Mouse (Mus musculus): ENCODE data around the gene 2810004N23Rik. TPM values are rescaled to one million over a fixed set of nuclear protein-coding genes. Genes with fewer than 3 reads are reported as not detected.

2810004N23Rik gene
- polyA plus RNA-seq, 1 experiment, result 27.1 TPM

- Histone ChIP-seq H3ac (ENCODE audit: control insufficient read depth, insufficient read length) (no peak overlapping the region), H3K27me3 (ENCODE audit: control insufficient read depth, insufficient read depth, insufficient read length) (no peaks in the 10 kb centered on the region), H3K36me3 (ENCODE audit: control insufficient read depth, insufficient read depth) (peaks cover 28% of the 10 kb centered on the region), H3K4me2 (ENCODE audit: low read depth) (no peak overlapping the region), H3K4me3 (no peak overlapping the region), H3K79me2 (ENCODE audit: control insufficient read depth, insufficient read depth) (peaks cover 15% of the 10 kb centered on the region)
- no peak for TF ChIP-seq USF1 (IDR thresholded peaks at IDR 0.05; ENCODE audit: low read depth)
- TF ChIP-seq POLR2AphosphoS2 (IDR thresholded peaks at IDR 0.05; ENCODE audit: insufficient read length, low read depth), result peak; percentile 64
- TF ChIP-seq MYOD1 (IDR thresholded peaks at IDR 0.05; ENCODE audit: control insufficient read depth in 1 of 3, insufficient read length in 2 of 3, low read depth in 2 of 3), result peak in 2 of 3 experiments; percentile 51 to 75
- peak in 1 of 3 experiments; percentile 55 for TF ChIP-seq MYOG (IDR thresholded peaks at IDR 0.05; ENCODE audit: control insufficient read depth in 1 of 3, insufficient read depth in 1 of 3, insufficient read length in 2 of 3, low read depth in 2 of 3)
- TF ChIP-seq CEBPB (IDR thresholded peaks at IDR 0.05; ENCODE audit: insufficient read depth, poor library complexity, severe bottlenecking), result no peak
Measured at GRCm38 (mm10) chr8:124905482-124905881, 42.6 kb upstream of the 2810004N23Rik start.

GRCm38 (mm10) chr8:124903198-124903597, 40.3 kb upstream of the 2810004N23Rik start:
- TF ChIP-seq POLR2AphosphoS2 (IDR thresholded peaks at IDR 0.05; ENCODE audit: insufficient read length, low read depth) (peak; percentile 73), SRF (IDR thresholded peaks at IDR 0.05; ENCODE audit: control insufficient read depth, insufficient read length, low read depth) (no peak), POLR2A (IDR thresholded peaks at IDR 0.05; ENCODE audit: insufficient read length, low read depth) (peak; percentile 21)
- Histone ChIP-seq H3ac (ENCODE audit: control insufficient read depth, insufficient read length) (no peak overlapping the region), H3K27me3 (ENCODE audit: control insufficient read depth, insufficient read depth, insufficient read length) (no peaks in the 10 kb centered on the region), H3K4me3 (no peak overlapping the region), H3K4me2 (ENCODE audit: low read depth) (no peak overlapping the region), H3K79me2 (ENCODE audit: control insufficient read depth, insufficient read depth) (peaks cover 37% of the 10 kb centered on the region), H3K36me3 (ENCODE audit: control insufficient read depth, insufficient read depth) (peaks cover 32% of the 10 kb centered on the region)

GRCm38 (mm10) chr8:124898251-124898905, 35.5 kb upstream of the 2810004N23Rik start:
- TF ChIP-seq POLR2A (IDR thresholded peaks at IDR 0.05; ENCODE audit: insufficient read length, low read depth) (no peak), POLR2AphosphoS2 (IDR thresholded peaks at IDR 0.05; ENCODE audit: insufficient read length, low read depth) (peak; percentile 17)
- peak overlapping the region; percentile 88 for H3ac ChIP-seq (ENCODE audit: control insufficient read depth, insufficient read length)
- H3K27me3 ChIP-seq (ENCODE audit: control insufficient read depth, insufficient read depth, insufficient read length), result no peaks in the 10 kb centered on the region
- H3K36me3 ChIP-seq (ENCODE audit: control insufficient read depth, insufficient read depth), result peaks cover 29% of the 10 kb centered on the region
- peak overlapping the region; percentile 80 for H3K4me3 ChIP-seq
- peaks cover 45% of the 10 kb centered on the region for H3K79me2 ChIP-seq (ENCODE audit: control insufficient read depth, insufficient read depth)
- H3K4me2 ChIP-seq (ENCODE audit: low read depth), result peak overlapping the region; percentile 92

- Histone ChIP-seq H3K36me3 (ENCODE audit: control insufficient read depth, insufficient read depth) (peaks cover 22% of the 10 kb centered on the region), H3ac (ENCODE audit: control insufficient read depth, insufficient read length) (peak within 1 kb of the TSS; percentile 88), H3K79me2 (ENCODE audit: control insufficient read depth, insufficient read depth) (peaks cover 45% of the 10 kb centered on the region), H3K4me3 (peak within 1 kb of the TSS; percentile 80), H3K27me3 (ENCODE audit: control insufficient read depth, insufficient read depth, insufficient read length) (no peaks in the 10 kb centered on the region), H3K4me2 (ENCODE audit: low read depth) (peak within 1 kb of the TSS; percentile 92)
- TF ChIP-seq POLR2AphosphoS2 (IDR thresholded peaks at IDR 0.05; ENCODE audit: insufficient read length, low read depth) (peak; percentile 92), MYOD1 (IDR thresholded peaks at IDR 0.05; ENCODE audit: control insufficient read depth in 1 of 3, insufficient read length in 2 of 3, low read depth in 2 of 3) (peak in 1 of 3 experiments; percentile 32), POLR2A (IDR thresholded peaks at IDR 0.05; ENCODE audit: insufficient read length, low read depth) (peak; percentile 93), E2F4 (IDR thresholded peaks at IDR 0.05; ENCODE audit: insufficient read depth) (no peak), SRF (IDR thresholded peaks at IDR 0.05; ENCODE audit: control insufficient read depth, insufficient read length, low read depth) (peak; percentile 17), TCF12 (IDR thresholded peaks at IDR 0.05; ENCODE audit: insufficient read depth, poor library complexity, severe bottlenecking) (no peak)
Measured at GRCm38 (mm10) chr8:124897386-124898250, 34.7 kb upstream of the 2810004N23Rik start, which contains the start of the genes Exoc8 and Sprtn. TSS of gene Exoc8 (minus strand) at chr8:124897705. TSS of gene Sprtn (plus strand) at chr8:124897886.

- Histone ChIP-seq H3K36me3 (ENCODE audit: control insufficient read depth, insufficient read depth) (peaks cover 18% of the 10 kb centered on the region), H3K4me3 (peak overlapping the region; percentile 80), H3K4me2 (ENCODE audit: low read depth) (peak overlapping the region; percentile 88), H3K79me2 (ENCODE audit: control insufficient read depth, insufficient read depth) (peaks cover 45% of the 10 kb centered on the region), H3ac (ENCODE audit: control insufficient read depth, insufficient read length) (peak overlapping the region; percentile 88), H3K27me3 (ENCODE audit: control insufficient read depth, insufficient read depth, insufficient read length) (no peaks in the 10 kb centered on the region)
- TF ChIP-seq MYOD1 (IDR thresholded peaks at IDR 0.05; ENCODE audit: control insufficient read depth in 1 of 3, insufficient read length in 2 of 3, low read depth in 2 of 3) (peak in 1 of 3 experiments; percentile 58), E2F4 (IDR thresholded peaks at IDR 0.05; ENCODE audit: insufficient read depth) (no peak), TCF3 (IDR thresholded peaks at IDR 0.05; ENCODE audit: insufficient read length, low read depth) (no peak), POLR2A (IDR thresholded peaks at IDR 0.05; ENCODE audit: insufficient read length, low read depth) (peak; percentile 20), MYOG (IDR thresholded peaks at IDR 0.05; ENCODE audit: control insufficient read depth in 1 of 3, insufficient read depth in 1 of 3, insufficient read length in 2 of 3, low read depth in 2 of 3) (peak in 1 of 3 experiments; percentile 45)
Measured at GRCm38 (mm10) chr8:124896632-124897385, 33.9 kb upstream of the 2810004N23Rik start.

Data from myocyte (in vitro differentiated cells).